Mouse (Mus musculus) heart, embryonic 11.5 days (tissue): ENCODE measurements around the gene Taok3. TPM values are rescaled to one million over a fixed set of nuclear protein-coding genes. Genes with fewer than 3 reads are reported as not detected.

ENCODE experiments used
- ATAC-seq: fragments of 200-750 bp; cut with Nextera tagmentation; replicated peaks from 2 replicates; pipeline ENCODE4 v1.8.0; 2017; ENCODE audit warnings: moderate library complexity; ENCODE audit not compliant: insufficient number of reproducible peaks, low FRiP score, low TSS enrichment
- H3K27ac ChIP-seq: fragments of 300-500 bp; sonication (generic); 2 replicates; pipeline ENCODE4 v1.5.1; 2014; ENCODE audit warnings: mild to moderate bottlenecking, low read depth, low read length
- H3K27me3 ChIP-seq: fragments of 300-500 bp; sonication (generic); 2 replicates; pipeline ENCODE4 v1.6.1; 2014; ENCODE audit warnings: mild to moderate bottlenecking, low read length, mixed read lengths; ENCODE audit not compliant: control insufficient read depth, insufficient read depth
- H3K36me3 ChIP-seq: fragments of 300-500 bp; sonication (generic); 2 replicates; pipeline ENCODE4 v1.6.1; 2014; ENCODE audit warnings: mild to moderate bottlenecking, low read length, moderate library complexity, mixed read lengths; ENCODE audit not compliant: control insufficient read depth, insufficient read depth
- H3K4me1 ChIP-seq: fragments of 300-500 bp; sonication (generic); 2 replicates; pipeline ENCODE4 v1.6.1; 2014; ENCODE audit warnings: low read length; ENCODE audit not compliant: control insufficient read depth, insufficient read depth
- H3K4me2 ChIP-seq: fragments of 300-500 bp; sonication (generic); 2 replicates; pipeline ENCODE4 v1.6.1; 2014; ENCODE audit warnings: mild to moderate bottlenecking, moderate library complexity
- H3K4me3 ChIP-seq: fragments of 300-500 bp; sonication (generic); 2 replicates; pipeline ENCODE4 v1.5.1; 2014; ENCODE audit warnings: low read depth, low read length
- H3K9ac ChIP-seq: fragments of 300-500 bp; sonication (generic); 2 replicates; pipeline ENCODE4 v1.6.1; 2014; ENCODE audit warnings: mild to moderate bottlenecking, low read depth, low read length, moderate library complexity
- H3K9me3 ChIP-seq: fragments of 300-500 bp; sonication (generic); replicated peaks from 2 replicates; pipeline ENCODE4 v1.6.1; 2016; ENCODE audit warnings: low read length; ENCODE audit not compliant: control insufficient read depth
- WGBS: fragments of 180-500 bp; shearing (Covaris S2); extraction: QIAGEN DNeasy Blood & Tissue Kit; methylation state at CpG from one replicate; pipeline ENCODE4 v1.1.7; 2014; ENCODE audit not compliant: insufficient replicate concordance; 5-methylcytosine and 5-hydroxymethylcytosine counted together
- polyA plus RNA-seq: library from polyadenylated mRNA; unstranded; fragments of >200 nt; fragmentation: Nextera tagmentation; extraction: Ambion mirVana; gene quantifications from 2 replicates; pipeline ENCODE4 v1.2.1, GENCODE M21; 2014

Taok3 gene
- polyA plus RNA-seq, 1 experiment from 2014 or later: 13.8 TPM

DNA sequence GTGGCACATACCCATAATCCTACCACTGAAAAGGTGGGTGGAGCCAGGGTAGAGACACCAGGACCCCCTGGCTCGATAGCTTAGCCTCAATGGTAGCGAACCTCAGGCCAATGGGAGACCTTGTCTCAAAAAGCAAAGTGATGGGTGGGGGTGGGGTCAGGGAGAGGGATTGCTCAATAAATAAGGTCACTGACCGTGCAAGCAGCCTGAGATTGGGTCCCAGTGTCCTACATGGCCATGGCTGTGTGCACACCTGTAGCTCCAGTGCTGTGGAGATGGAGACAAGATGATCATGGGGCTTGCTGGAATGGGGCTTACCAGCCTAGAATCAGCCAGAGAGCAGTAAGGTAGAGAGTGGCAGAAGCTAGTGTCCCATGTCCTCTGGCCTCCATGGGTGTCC is 131.8 kb downstream of the Taok3 start:
- no peak overlapping the region for H3K4me3 ChIP-seq
- H3K4me1 ChIP-seq: peaks cover 6% of the 10 kb centered on the region; the same call in 1 of the 2 replicates
- no peaks in the 10 kb centered on the region for H3K9me3 ChIP-seq
- H3K4me2 ChIP-seq: no peak overlapping the region
- ATAC-seq: no peak
- H3K36me3 ChIP-seq: no peaks in the 10 kb centered on the region; the same call in 1 of the 2 replicates
- 88% methylated on average over 3 of the region's 3 CpGs for WGBS
- no peaks in the 10 kb centered on the region for H3K27me3 ChIP-seq
- no peak overlapping the region for H3K9ac ChIP-seq
- H3K27ac ChIP-seq: no peak overlapping the region

DNA sequence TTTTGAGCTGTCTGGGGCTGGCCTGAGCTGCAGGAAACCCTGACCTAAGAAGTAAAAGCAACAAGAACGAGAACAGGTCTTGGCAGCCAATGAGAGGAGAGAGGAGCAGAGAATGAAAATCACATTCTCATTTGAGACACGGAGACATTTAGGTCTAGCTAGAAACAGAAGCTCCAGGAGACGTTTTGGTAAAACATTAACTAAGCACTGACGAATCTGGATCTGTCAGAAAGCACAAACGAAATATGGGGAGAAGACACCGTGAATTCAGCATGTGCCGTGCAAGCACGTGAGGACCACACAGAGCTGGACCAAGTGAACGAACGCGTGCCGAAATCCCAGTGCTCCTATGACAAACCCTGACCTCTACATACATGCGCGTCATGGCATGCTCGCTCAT is 138.3 kb downstream of the Taok3 start:
- 89% methylated on average over 15 of the region's 15 CpGs for WGBS
- Histone ChIP-seq H3K4me2 (no peak overlapping the region), H3K36me3 (no peaks in the 10 kb centered on the region; the same call in 1 of the 2 replicates), H3K9ac (no peak overlapping the region), H3K9me3 (no peaks in the 10 kb centered on the region), H3K4me1 (no peaks in the 10 kb centered on the region), H3K4me3 (no peak overlapping the region), H3K27ac (no peak overlapping the region), H3K27me3 (no peaks in the 10 kb centered on the region)
- ATAC-seq: no peak

DNA sequence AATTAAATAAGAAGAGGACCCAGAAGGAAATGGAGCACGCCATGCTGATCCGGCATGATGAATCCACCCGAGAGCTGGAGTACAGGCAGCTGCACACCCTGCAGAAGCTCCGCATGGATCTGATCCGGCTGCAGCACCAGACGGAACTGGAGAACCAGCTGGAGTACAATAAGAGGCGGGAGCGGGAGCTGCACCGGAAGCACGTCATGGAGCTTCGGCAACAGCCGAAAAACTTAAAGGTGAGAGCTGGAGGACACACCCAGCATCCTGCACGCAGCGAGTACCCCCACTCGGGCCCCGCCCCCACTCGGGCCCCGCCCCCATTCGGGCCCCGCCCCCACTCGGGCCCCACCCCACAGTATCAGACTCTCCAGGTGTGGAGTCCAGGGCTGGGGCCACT is 143.6 kb downstream of the Taok3 start:
- Histone ChIP-seq H3K4me1 (no peaks in the 10 kb centered on the region), H3K36me3 (peaks cover 6% of the 10 kb centered on the region), H3K9ac (no peak overlapping the region), H3K4me3 (no peak overlapping the region), H3K27me3 (no peaks in the 10 kb centered on the region), H3K4me2 (no peak overlapping the region), H3K9me3 (no peaks in the 10 kb centered on the region), H3K27ac (no peak overlapping the region)
- ATAC-seq: no peak
- WGBS: 82% methylated on average over 21 of the region's 21 CpGs

DNA sequence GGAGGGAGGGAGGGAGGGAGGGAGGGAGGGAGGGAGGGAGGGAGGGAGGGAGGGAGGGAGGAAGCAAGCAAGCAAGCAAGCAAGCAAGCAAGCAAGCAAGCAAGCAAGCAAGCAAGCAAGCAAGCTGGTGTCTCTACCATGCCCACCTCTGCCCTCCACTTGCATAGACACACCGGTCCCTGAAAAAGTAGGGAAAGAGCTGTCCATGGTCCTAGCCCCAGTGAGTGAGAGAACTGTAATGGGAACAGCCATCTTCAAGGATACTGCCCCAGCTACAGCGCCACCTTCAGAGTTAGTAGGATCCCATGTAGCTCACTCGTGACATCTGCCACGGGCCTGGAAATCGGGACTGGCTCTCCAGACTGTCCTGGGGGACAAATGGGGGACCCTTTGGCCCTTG is 144.8 kb downstream of the Taok3 start:
- Histone ChIP-seq H3K9me3 (no peaks in the 10 kb centered on the region), H3K4me2 (no peak overlapping the region), H3K27ac (no peak overlapping the region), H3K9ac (no peak overlapping the region), H3K4me3 (no peak overlapping the region), H3K4me1 (no peaks in the 10 kb centered on the region), H3K27me3 (no peaks in the 10 kb centered on the region; the same call in 1 of the 2 replicates), H3K36me3 (peaks cover 6% of the 10 kb centered on the region)
- 44% methylated on average over 5 of the region's 5 CpGs for WGBS
- ATAC-seq: no peak

DNA sequence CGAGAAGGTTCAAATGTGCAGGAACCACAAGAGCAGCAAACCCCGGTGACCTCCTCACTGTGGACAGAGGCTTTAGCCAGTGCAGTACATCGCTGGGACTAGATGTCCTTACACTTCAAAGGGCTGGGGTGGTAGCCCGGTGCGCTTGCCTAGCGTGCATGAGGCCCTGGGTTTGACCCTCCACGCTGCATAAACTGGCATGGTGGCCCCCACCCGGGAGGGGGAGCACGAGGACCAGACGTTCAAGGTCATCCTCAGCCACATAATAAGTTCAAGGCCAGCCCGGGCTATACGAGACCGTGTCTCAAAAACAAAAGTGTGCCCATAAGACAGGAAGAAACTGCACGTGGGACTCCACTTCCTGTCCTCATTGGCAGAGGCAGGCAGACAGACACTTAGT is 148.0 kb downstream of the Taok3 start:
- no peak overlapping the region for H3K4me3 ChIP-seq
- no peak overlapping the region for H3K4me2 ChIP-seq
- H3K36me3 ChIP-seq: peaks cover 6% of the 10 kb centered on the region
- no peaks in the 10 kb centered on the region; the same call in 1 of the 2 replicates for H3K27me3 ChIP-seq
- no peak overlapping the region for H3K27ac ChIP-seq
- H3K9ac ChIP-seq: no peak overlapping the region
- ATAC-seq: no peak
- WGBS: 81% methylated on average over 14 of the region's 14 CpGs
- H3K4me1 ChIP-seq: no peaks in the 10 kb centered on the region
- no peaks in the 10 kb centered on the region for H3K9me3 ChIP-seq

DNA sequence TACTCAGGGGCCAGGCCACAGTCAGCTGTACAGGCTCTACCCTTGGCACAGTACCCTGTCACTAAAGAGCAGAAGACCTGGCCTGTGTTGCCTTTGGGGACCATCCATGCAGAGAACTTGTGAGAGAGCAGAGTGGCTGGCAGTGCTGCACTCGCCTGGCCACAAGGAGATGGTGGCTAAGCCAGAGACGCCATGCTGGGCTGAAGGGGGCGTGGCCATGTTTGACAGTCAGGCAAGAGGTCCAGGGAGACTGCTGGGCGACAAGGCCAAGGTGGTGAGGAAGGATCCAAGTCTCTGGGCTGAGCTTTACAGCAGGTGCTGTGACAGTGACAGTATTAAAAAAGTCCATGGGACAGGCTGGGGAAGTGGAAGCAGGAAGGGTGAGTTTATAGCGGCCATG is 148.8 kb downstream of the Taok3 start:
- Histone ChIP-seq H3K36me3 (peaks cover 2% of the 10 kb centered on the region), H3K9me3 (no peaks in the 10 kb centered on the region), H3K9ac (no peak overlapping the region), H3K27ac (no peak overlapping the region), H3K27me3 (no peaks in the 10 kb centered on the region; the same call in 1 of the 2 replicates), H3K4me1 (no peaks in the 10 kb centered on the region; the same call in 1 of the 2 replicates), H3K4me3 (no peak overlapping the region), H3K4me2 (no peak overlapping the region)
- no peak for ATAC-seq
- WGBS: 45% methylated on average over 5 of the region's 5 CpGs

DNA sequence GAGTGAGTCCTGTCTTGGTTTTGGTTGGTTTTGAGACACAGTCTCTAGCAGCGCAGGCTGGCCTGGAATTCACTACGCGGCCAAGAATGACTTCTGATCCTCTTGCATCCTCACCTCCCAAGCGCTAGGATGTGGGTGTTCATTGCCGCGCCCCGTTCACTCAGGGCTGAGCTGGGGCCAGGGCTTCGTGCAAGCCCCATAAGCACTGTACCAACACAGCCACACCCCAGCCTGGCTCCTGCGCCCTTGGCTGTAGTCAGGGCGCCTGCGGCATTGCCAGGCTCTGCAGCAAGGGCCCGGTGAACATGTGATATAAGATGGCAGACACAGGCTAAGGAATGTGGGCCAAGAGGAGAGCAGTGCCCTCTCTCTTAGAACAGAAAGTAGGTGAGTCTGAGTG is 149.5 kb downstream of the Taok3 start:
- 95% methylated on average over 12 of the region's 12 CpGs for WGBS
- Histone ChIP-seq H3K9ac (no peak overlapping the region), H3K4me2 (no peak overlapping the region), H3K27me3 (no peaks in the 10 kb centered on the region; the same call in 1 of the 2 replicates), H3K9me3 (no peaks in the 10 kb centered on the region), H3K4me3 (no peak overlapping the region), H3K27ac (no peak overlapping the region), H3K4me1 (peaks cover 2% of the 10 kb centered on the region; the same call in 1 of the 2 replicates), H3K36me3 (no peaks in the 10 kb centered on the region)
- ATAC-seq: 0 out of 2 replicates have a peak, but pooled peaks have one; percentile 20

DNA sequence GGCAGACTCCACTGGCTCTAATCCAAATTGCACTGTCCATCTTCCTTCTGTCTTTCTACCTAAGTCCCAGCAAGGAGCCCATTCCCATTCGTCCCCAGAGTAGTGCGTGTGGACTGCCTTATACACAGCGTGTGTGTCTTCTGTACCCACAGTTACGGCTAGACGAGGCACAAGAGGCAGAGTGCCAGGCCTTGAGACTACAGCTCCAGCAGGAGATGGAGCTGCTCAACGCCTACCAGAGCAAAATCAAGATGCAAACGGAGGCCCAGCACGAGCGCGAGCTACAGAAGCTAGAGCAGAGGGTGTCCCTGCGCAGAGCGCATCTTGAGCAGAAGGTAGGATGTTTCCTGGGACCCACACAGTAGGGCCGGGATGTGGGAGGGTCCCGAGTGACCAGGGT is 152.0 kb downstream of the Taok3 start:
- no peaks in the 10 kb centered on the region; the same call in 1 of the 2 replicates for H3K27me3 ChIP-seq
- no peak overlapping the region for H3K27ac ChIP-seq
- 93% methylated on average over 14 of the region's 14 CpGs for WGBS
- no peak overlapping the region for H3K9ac ChIP-seq
- peaks cover 2% of the 10 kb centered on the region; the same call in 1 of the 2 replicates for H3K4me1 ChIP-seq
- no peaks in the 10 kb centered on the region for H3K9me3 ChIP-seq
- no peak overlapping the region for H3K4me2 ChIP-seq
- no peaks in the 10 kb centered on the region for H3K36me3 ChIP-seq
- no peak for ATAC-seq
- no peak overlapping the region for H3K4me3 ChIP-seq

DNA sequence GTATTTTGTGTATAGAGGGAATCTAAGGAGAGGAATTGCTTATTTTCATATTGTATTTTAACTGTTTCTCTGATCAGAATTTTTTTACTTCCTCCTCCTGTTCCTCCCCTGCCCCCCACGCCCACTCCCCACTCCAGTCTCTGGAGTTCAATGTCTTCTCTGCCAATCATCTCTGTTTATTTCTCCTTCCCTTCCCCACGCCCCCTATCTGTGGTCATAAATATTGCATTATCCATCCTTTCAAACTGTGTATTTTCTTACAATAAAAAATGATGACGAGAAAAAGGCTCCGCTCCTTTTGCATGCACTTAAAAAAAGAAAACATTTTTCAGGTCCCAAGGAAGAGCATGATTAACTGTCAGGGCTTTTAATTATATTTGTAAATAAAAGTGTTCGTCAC is 154.9 kb downstream of the Taok3 start:
- H3K27me3 ChIP-seq: no peaks in the 10 kb centered on the region
- peaks cover 2% of the 10 kb centered on the region; the same call in 1 of the 2 replicates for H3K4me1 ChIP-seq
- H3K27ac ChIP-seq: no peak overlapping the region
- H3K9me3 ChIP-seq: no peaks in the 10 kb centered on the region
- no peak overlapping the region for H3K4me3 ChIP-seq
- no peak overlapping the region for H3K4me2 ChIP-seq
- 69% methylated on average over 5 of the region's 5 CpGs for WGBS
- H3K36me3 ChIP-seq: no peaks in the 10 kb centered on the region
- no peak for ATAC-seq
- H3K9ac ChIP-seq: no peak overlapping the region
